Mouse (Mus musculus) T-helper 2 cell (primary cell): ENCODE measurements around the gene 1700012B07Rik.

ENCODE experiments used
- in situ Hi-C: fragments of 300-600 bp; cut with MboI, MseI; formaldehyde crosslinking; loops from one replicate; pipeline ENCODE4 v1.15.1; 2025; ENCODE audit warnings: high pct_unique_total_duplicates

1700012B07Rik gene

GRCm38 (mm10) chr11:109758616-109759215 is 69.1 kb downstream of the 1700012B07Rik start:
- in situ Hi-C loops = no loop called here

GRCm38 (mm10) chr11:109754105-109754602 is 73.7 kb downstream of the 1700012B07Rik start:
- in situ Hi-C loops = no loop called here

- in situ Hi-C loops = no loop called here
Observed at GRCm38 (mm10) chr11:109751636-109752603, 75.9 kb downstream of the 1700012B07Rik start.

- in situ Hi-C loops = no loop called here
Observed at GRCm38 (mm10) chr11:109745210-109745609, 82.6 kb downstream of the 1700012B07Rik start.

GRCm38 (mm10) chr11:109737967-109738366 is 89.9 kb downstream of the 1700012B07Rik start:
- in situ Hi-C loops = no loop called here
